Mouse (Mus musculus): ENCODE results near the gene Tmem259. TPM values are rescaled to one million over a fixed set of nuclear protein-coding genes. Genes with fewer than 3 reads are reported as not detected.
A peak's percentile ranks its signal among the peaks of the same experiment; 100 is the strongest.

The Tmem259 gene
- polyA plus RNA-seq, 1 experiment: not detected

GRCm38 (mm10) chr10:80018739-80019297, 34.7 kb upstream of the Tmem259 start:
- Histone ChIP-seq H3K4me1 (ENCODE audit: control insufficient read depth, insufficient read depth, low read length) (peaks cover 3% of the 10 kb centered on the region), H3K4me3 (ENCODE audit: insufficient read depth, low read depth, low read length) (no peak overlapping the region), H3K27ac (ENCODE audit: insufficient read depth, low read depth, low read length) (no peak overlapping the region)
- WGBS: 16% methylated on average over 15 of the region's 15 CpGs
- TF ChIP-seq CTCF (IDR thresholded peaks at IDR 0.05; ENCODE audit: insufficient read depth, low read depth, low read length) (no peak), POLR2A (IDR thresholded peaks at IDR 0.05; ENCODE audit: insufficient read depth, low read depth, low read length) (no peak)

DNA sequence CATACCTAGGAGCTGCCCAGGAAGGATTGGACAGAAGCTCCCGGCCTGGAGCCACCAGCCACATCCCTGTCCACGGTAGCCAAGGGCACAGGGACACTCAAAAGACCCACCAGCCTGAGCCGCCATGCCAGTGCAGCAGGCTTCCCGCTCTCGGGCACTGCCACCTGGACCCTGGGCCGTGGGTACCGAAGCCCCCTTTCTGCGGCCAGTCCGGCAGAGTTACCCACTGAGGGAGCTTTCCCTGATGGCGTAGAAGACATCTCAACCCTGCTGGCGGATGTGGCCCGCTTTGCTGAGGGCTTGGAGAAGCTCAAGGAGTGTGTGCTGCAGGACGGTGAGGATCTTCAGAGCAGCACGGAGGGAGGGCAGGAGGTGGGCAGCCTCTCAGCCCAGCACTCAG, 33.6 kb upstream of the Tmem259 start:
- no peak for TF ChIP-seq POLR2A (IDR thresholded peaks at IDR 0.05; ENCODE audit: insufficient read depth, low read depth, low read length)
- TF ChIP-seq CTCF (IDR thresholded peaks at IDR 0.05; ENCODE audit: insufficient read depth, low read depth, low read length): no peak
- 83% methylated on average over 14 of the region's 14 CpGs for WGBS
- H3K4me3 ChIP-seq (ENCODE audit: insufficient read depth, low read depth, low read length): no peak overlapping the region
- no peak overlapping the region for H3K27ac ChIP-seq (ENCODE audit: insufficient read depth, low read depth, low read length)
- peaks cover 3% of the 10 kb centered on the region for H3K4me1 ChIP-seq (ENCODE audit: control insufficient read depth, insufficient read depth, low read length)

DNA sequence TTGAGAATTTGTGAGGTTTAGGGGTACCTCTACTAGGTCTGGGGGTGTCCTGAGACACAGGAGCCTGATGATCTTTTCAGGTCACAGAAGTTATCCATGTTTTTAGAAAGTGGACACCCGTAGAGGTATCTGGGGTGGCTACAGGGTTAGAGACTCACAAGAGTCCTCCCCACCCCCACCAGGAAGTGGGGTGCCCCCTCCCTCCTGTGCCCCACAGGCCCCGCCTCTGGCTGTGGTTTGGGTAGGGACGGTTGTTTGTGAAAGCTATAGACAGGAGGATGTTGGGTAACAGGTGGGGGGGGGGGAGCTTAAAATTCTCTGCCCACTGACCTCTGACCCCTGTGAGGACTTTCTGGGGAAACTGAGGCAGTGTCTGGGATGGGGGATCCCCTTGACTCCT, 33.2 kb upstream of the Tmem259 start:
- H3K4me3 ChIP-seq (ENCODE audit: insufficient read depth, low read depth, low read length): peak overlapping the region; percentile 0; the same call in 1 of the 2 replicates
- WGBS: 85% methylated on average over 3 of the region's 3 CpGs
- H3K4me1 ChIP-seq (ENCODE audit: control insufficient read depth, insufficient read depth, low read length): peaks cover 3% of the 10 kb centered on the region
- TF ChIP-seq POLR2A (IDR thresholded peaks at IDR 0.05; ENCODE audit: insufficient read depth, low read depth, low read length) (no peak), CTCF (IDR thresholded peaks at IDR 0.05; ENCODE audit: insufficient read depth, low read depth, low read length) (no peak)
- H3K27ac ChIP-seq (ENCODE audit: insufficient read depth, low read depth, low read length): 0 out of 2 replicates have a peak overlapping the region, but pooled peaks have one; percentile 18

- WGBS: 93% methylated on average over 10 of the region's 10 CpGs
Measured at GRCm38 (mm10) chr10:80016931-80017330, 32.8 kb upstream of the Tmem259 start.

DNA sequence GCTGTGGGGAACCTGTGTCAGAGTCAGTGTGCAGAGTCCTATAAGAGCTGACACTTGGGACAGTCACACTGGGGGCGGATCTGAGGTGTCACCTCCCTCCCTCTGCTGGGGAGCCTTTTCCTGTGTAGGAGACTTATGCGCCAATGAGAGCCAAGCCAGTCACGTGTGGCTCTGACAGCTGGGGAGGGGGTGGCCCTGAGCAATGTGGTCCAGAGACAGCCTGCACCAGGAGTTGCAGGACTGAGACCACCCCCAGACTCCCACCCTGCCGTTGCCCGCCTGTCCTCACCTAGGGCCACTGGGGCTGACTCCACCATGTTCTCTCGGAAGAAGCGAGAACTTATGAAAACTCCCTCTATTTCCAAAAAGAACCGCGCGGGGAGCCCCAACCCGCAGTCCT, 32.4 kb upstream of the Tmem259 start, which contains the start of gene Arhgap45:
TSS of gene Arhgap45 (plus strand) at position 143 of the 400 bp plus-strand sequence.
- Histone ChIP-seq H3K4me3 (ENCODE audit: insufficient read depth, low read depth, low read length) (peak within 1 kb of the TSS; percentile 0), H3K27ac (ENCODE audit: insufficient read depth, low read depth, low read length) (0 out of 2 replicates have a peak within 1 kb of the TSS, but pooled peaks have one; percentile 18), H3K4me1 (ENCODE audit: control insufficient read depth, insufficient read depth, low read length) (peaks cover 3% of the 10 kb centered on the region)
- TF ChIP-seq POLR2A (IDR thresholded peaks at IDR 0.05; ENCODE audit: insufficient read depth, low read depth, low read length) (no peak), CTCF (IDR thresholded peaks at IDR 0.05; ENCODE audit: insufficient read depth, low read depth, low read length) (no peak)
- WGBS: 77% methylated on average over 11 of the region's 11 CpGs

More at GRCm38 (mm10) chr10:80016931-80017330, 32.8 kb upstream of the Tmem259 start:
- Histone ChIP-seq H3K4me3 (ENCODE audit: insufficient read depth, low read depth, low read length) (peak overlapping the region; percentile 0), H3K27ac (ENCODE audit: insufficient read depth, low read depth, low read length) (0 out of 2 replicates have a peak overlapping the region, but pooled peaks have one; percentile 18), H3K4me1 (ENCODE audit: control insufficient read depth, insufficient read depth, low read length) (peaks cover 3% of the 10 kb centered on the region)
- TF ChIP-seq CTCF (IDR thresholded peaks at IDR 0.05; ENCODE audit: insufficient read depth, low read depth, low read length) (no peak), POLR2A (IDR thresholded peaks at IDR 0.05; ENCODE audit: insufficient read depth, low read depth, low read length) (no peak)

GRCm38 (mm10) chr10:80015583-80015982, 31.5 kb upstream of the Tmem259 start:
- 78% methylated on average over 10 of the region's 10 CpGs for WGBS
- Histone ChIP-seq H3K4me3 (ENCODE audit: insufficient read depth, low read depth, low read length) (no peak overlapping the region), H3K27ac (ENCODE audit: insufficient read depth, low read depth, low read length) (no peak overlapping the region), H3K4me1 (ENCODE audit: control insufficient read depth, insufficient read depth, low read length) (peaks cover 3% of the 10 kb centered on the region)
- no peak for TF ChIP-seq CTCF (IDR thresholded peaks at IDR 0.05; ENCODE audit: insufficient read depth, low read depth, low read length)
- TF ChIP-seq POLR2A (IDR thresholded peaks at IDR 0.05; ENCODE audit: insufficient read depth, low read depth, low read length): no peak

- Histone ChIP-seq H3K4me1 (ENCODE audit: control insufficient read depth, insufficient read depth, low read length) (no peaks in the 10 kb centered on the region), H3K27ac (ENCODE audit: insufficient read depth, low read depth, low read length) (no peak overlapping the region), H3K4me3 (ENCODE audit: insufficient read depth, low read depth, low read length) (no peak overlapping the region)
- TF ChIP-seq POLR2A (IDR thresholded peaks at IDR 0.05; ENCODE audit: insufficient read depth, low read depth, low read length) (no peak), CTCF (IDR thresholded peaks at IDR 0.05; ENCODE audit: insufficient read depth, low read depth, low read length) (no peak)
- WGBS: 50% methylated on average over 28 of the region's 28 CpGs
Measured at GRCm38 (mm10) chr10:80014484-80015290, 30.6 kb upstream of the Tmem259 start.

- TF ChIP-seq CTCF (IDR thresholded peaks at IDR 0.05; ENCODE audit: insufficient read depth, low read depth, low read length) (no peak), POLR2A (IDR thresholded peaks at IDR 0.05; ENCODE audit: insufficient read depth, low read depth, low read length) (no peak)
- no peak overlapping the region for H3K4me3 ChIP-seq (ENCODE audit: insufficient read depth, low read depth, low read length)
- 56% methylated on average over 25 of the region's 25 CpGs for WGBS
- no peak overlapping the region for H3K27ac ChIP-seq (ENCODE audit: insufficient read depth, low read depth, low read length)
- H3K4me1 ChIP-seq (ENCODE audit: control insufficient read depth, insufficient read depth, low read length): no peaks in the 10 kb centered on the region
Measured at GRCm38 (mm10) chr10:80013609-80014008, 29.5 kb upstream of the Tmem259 start.

DNA sequence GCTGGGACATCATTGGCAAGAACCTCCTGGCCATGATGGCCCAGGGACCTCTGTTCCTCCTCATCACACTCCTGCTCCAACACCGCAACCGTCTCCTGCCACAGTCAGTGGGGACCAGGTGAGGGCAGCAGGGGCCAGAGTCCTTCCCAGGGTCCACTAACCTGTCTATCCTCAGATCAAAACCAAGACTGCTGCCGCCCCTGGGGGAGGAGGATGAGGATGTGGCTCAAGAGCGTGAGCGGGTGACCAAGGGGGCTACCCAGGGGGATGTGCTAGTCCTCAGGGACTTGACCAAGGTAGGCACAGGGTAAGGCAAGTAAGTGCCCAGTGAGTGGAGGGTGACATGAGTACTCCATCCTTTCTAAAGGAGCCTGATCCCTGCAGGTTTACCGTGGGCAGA, 27.6 kb upstream of the Tmem259 start:
- TF ChIP-seq POLR2A (IDR thresholded peaks at IDR 0.05; ENCODE audit: insufficient read depth, low read depth, low read length) (no peak), CTCF (IDR thresholded peaks at IDR 0.05; ENCODE audit: insufficient read depth, low read depth, low read length) (no peak)
- H3K4me3 ChIP-seq (ENCODE audit: insufficient read depth, low read depth, low read length): no peak overlapping the region
- no peak overlapping the region for H3K27ac ChIP-seq (ENCODE audit: insufficient read depth, low read depth, low read length)
- whole genome bisulfite sequencing: 92% methylated on average over 6 of the region's 6 CpGs
- H3K4me1 ChIP-seq (ENCODE audit: control insufficient read depth, insufficient read depth, low read length): no peaks in the 10 kb centered on the region

All from olfactory bulb, adult 2 months (tissue).